Mouse (Mus musculus) naive thymus-derived CD4-positive, alpha-beta T cell, adult 2 months (primary cell): ENCODE measurements around the gene Cypt12.

Experiments used
- DNase-seq: peaks from one replicate; pipeline ENCODE4 v3.0.0-alpha.2; 2011; ENCODE audit warnings: low read depth

Gene Cypt12

GRCm38 (mm10) chr3:17948299-17948698, at the start of gene Cypt12:
TSS of gene Cypt12 (plus strand) at chr3:17948410.
- DNase-seq, result no peak

- no peak for DNase-seq
Observed at GRCm38 (mm10) chr3:17913796-17914195, 34.4 kb upstream of the Cypt12 start.

- DNase-seq, result no peak
Observed at GRCm38 (mm10) chr3:17940206-17940605, 8.0 kb upstream of the Cypt12 start.
